Mouse (Mus musculus): ENCODE results near the gene Bmpr1b. TPM values are rescaled to one million over a fixed set of nuclear protein-coding genes. Genes with fewer than 3 reads are reported as not detected.
A peak's percentile ranks its signal among the peaks of the same experiment; 100 is the strongest.

Bmpr1b gene
- polyA plus RNA-seq, 1 experiment = 6.4 TPM

DNA sequence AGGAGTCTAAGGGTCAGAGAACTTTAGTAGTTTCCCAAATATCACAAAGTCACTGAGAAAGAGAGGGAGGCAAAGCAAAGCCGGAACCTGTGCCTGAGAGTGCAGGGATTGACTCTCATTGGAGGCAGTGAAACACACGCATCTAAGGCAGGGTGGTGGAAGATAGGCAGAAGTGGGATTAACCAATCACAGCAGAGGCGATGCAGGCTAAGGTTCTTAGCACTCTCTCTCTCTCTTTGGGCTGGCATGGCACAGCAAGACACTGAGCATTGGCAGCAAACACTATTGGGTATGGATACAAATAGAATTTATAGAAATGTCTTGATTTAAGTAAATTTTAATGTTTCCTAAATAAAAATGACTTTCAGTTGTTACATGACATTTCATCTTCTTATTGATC lies 297.4 kb downstream of the Bmpr1b start:
- DNase-seq = no peak
- Histone ChIP-seq H3K27ac (ENCODE audit: insufficient read depth, low read length) (no peak overlapping the region), H3K4me1 (ENCODE audit: control insufficient read depth, insufficient read depth, low read length) (no peaks in the 10 kb centered on the region), H3K27me3 (ENCODE audit: control insufficient read depth, insufficient read depth, low read length) (no peaks in the 10 kb centered on the region), H3K4me3 (replicated peaks; ENCODE audit: insufficient read depth, low read depth, low read length) (no peak overlapping the region)
- TF ChIP-seq POLR2A (IDR thresholded peaks at IDR 0.05; ENCODE audit: borderline replicate concordance, insufficient read depth, low read length) (no peak), CTCF (IDR thresholded peaks at IDR 0.05; ENCODE audit: borderline replicate concordance, insufficient read depth, low read depth, low read length) (no peak)
- WGBS = 90% methylated on average over 3 of the region's 3 CpGs

DNA sequence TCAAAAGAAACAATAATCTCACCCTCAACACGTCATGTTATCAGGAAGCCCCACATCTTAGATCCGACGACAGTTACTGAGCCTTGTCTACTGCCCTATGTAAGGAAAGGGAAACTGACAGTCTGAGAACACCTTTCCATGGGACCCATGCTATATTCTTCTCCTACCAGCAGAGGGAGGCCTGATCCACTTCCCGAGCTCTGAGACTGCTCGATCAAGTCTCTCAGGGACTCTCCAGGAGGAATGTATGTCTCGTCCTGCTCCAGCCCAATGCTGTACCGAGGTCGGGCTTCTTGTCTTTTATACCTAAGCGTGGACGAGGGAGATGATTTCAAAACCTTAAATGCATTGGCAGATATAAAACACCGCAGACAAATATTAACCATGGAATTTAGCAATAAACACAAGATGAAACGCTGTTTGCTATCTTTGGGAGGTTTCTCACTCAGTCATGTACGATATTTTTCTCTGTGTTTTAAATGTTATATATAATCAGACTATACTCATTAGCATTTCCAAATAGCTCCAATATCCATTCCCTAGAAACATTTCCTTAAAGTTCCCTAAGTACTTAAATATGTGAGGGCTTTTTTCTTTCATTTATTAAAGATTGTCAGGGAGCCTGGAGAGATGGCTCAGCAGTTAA lies 306.3 kb downstream of the Bmpr1b start:
- no peaks in the 10 kb centered on the region for H3K27me3 ChIP-seq (ENCODE audit: control insufficient read depth, insufficient read depth, low read length)

DNA sequence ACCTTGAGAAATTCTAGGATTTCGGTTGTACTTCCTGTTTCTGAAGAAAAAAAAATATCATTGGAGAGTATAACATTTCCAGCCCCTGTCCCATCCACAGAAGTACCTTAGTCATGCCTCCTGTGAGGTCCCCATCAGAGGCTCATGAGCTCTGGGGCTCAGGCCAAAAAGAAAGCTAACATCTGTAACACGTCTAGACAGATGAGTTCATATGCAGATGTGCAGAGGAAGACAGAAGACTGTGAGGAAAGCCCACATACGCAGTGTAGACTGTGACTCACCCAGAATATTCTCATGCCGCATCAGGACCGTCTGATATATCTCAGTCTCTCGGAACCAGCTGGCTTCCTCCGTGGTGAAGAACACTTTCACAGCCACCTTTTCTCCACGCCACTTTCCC lies 312.1 kb downstream of the Bmpr1b start:
- Histone ChIP-seq H3K27me3 (ENCODE audit: control insufficient read depth, insufficient read depth, low read length) (no peaks in the 10 kb centered on the region), H3K4me1 (ENCODE audit: control insufficient read depth, insufficient read depth, low read length) (no peaks in the 10 kb centered on the region), H3K27ac (ENCODE audit: insufficient read depth, low read length) (no peak overlapping the region), H3K4me3 (replicated peaks; ENCODE audit: insufficient read depth, low read depth, low read length) (no peak overlapping the region)
- TF ChIP-seq CTCF (IDR thresholded peaks at IDR 0.05; ENCODE audit: borderline replicate concordance, insufficient read depth, low read depth, low read length) (no peak), POLR2A (IDR thresholded peaks at IDR 0.05; ENCODE audit: borderline replicate concordance, insufficient read depth, low read length) (no peak)
- WGBS = 92% methylated on average over 8 of the region's 8 CpGs
- no peak for DNase-seq

More for the DNA sequence above, 306.3 kb downstream of the Bmpr1b start:
- Histone ChIP-seq H3K27ac (ENCODE audit: insufficient read depth, low read length) (no peak overlapping the region), H3K4me1 (ENCODE audit: control insufficient read depth, insufficient read depth, low read length) (no peaks in the 10 kb centered on the region), H3K4me3 (replicated peaks; ENCODE audit: insufficient read depth, low read depth, low read length) (no peak overlapping the region)
- 22% methylated on average over 13 of the region's 13 CpGs for WGBS
- peak; percentile 41 to 43 for DNase-seq
- TF ChIP-seq CTCF (IDR thresholded peaks at IDR 0.05; ENCODE audit: borderline replicate concordance, insufficient read depth, low read depth, low read length) (peak; percentile 80), POLR2A (IDR thresholded peaks at IDR 0.05; ENCODE audit: borderline replicate concordance, insufficient read depth, low read length) (no peak)

DNA sequence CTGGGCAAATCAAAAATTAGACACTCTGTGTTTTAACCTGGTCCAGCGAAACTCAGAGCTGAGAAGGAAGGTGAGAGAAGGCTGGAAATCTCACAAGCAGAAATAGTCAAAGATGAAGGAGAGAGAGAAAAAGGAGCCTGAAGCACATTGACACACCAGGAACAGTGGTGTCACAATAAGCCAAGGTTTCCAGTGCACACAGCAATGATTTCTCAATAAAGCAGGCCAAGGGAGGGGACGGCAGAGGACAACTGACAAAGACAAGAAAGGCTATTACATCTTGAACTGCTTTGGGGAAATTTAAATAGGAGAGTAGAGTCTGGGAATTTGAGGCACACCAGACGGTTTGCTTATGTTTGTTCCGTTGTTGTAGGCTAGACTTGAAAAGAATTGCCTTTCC lies 314.9 kb downstream of the Bmpr1b start:
- no peak for DNase-seq
- Histone ChIP-seq H3K27ac (ENCODE audit: insufficient read depth, low read length) (no peak overlapping the region), H3K27me3 (ENCODE audit: control insufficient read depth, insufficient read depth, low read length) (no peaks in the 10 kb centered on the region), H3K4me1 (ENCODE audit: control insufficient read depth, insufficient read depth, low read length) (no peaks in the 10 kb centered on the region), H3K4me3 (replicated peaks; ENCODE audit: insufficient read depth, low read depth, low read length) (no peak overlapping the region)
- WGBS = 88% methylated on average over 4 of the region's 4 CpGs
- TF ChIP-seq CTCF (IDR thresholded peaks at IDR 0.05; ENCODE audit: borderline replicate concordance, insufficient read depth, low read depth, low read length) = no peak
- TF ChIP-seq POLR2A (IDR thresholded peaks at IDR 0.05; ENCODE audit: borderline replicate concordance, insufficient read depth, low read length) = no peak

DNA sequence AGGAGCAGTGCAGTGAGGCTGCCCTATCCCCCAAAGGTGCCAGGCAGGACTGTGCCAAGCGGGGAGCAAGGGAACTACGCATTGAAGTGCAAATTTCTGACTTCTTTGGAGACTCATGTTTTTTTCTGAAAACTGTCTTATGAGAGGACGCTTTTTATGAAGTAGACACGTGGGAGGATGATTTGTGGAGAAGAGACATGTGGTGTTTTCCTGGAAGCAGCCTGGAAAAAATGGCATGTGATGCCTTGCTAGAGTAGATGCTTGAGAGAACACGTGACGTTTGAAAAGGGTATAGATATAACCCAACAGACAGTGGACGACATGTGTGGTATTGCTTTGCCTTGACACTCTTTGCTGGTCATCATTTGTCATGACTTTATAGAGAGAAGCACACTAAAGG lies 319.1 kb downstream of the Bmpr1b start:
- no peaks in the 10 kb centered on the region for H3K4me1 ChIP-seq (ENCODE audit: control insufficient read depth, insufficient read depth, low read length)
- no peak overlapping the region for H3K4me3 ChIP-seq (replicated peaks; ENCODE audit: insufficient read depth, low read depth, low read length)
- no peak overlapping the region for H3K27ac ChIP-seq (ENCODE audit: insufficient read depth, low read length)
- no peak for DNase-seq
- TF ChIP-seq POLR2A (IDR thresholded peaks at IDR 0.05; ENCODE audit: borderline replicate concordance, insufficient read depth, low read length) (no peak), CTCF (IDR thresholded peaks at IDR 0.05; ENCODE audit: borderline replicate concordance, insufficient read depth, low read depth, low read length) (no peak)
- H3K27me3 ChIP-seq (ENCODE audit: control insufficient read depth, insufficient read depth, low read length) = no peaks in the 10 kb centered on the region
- 80% methylated on average over 7 of the region's 7 CpGs for WGBS

DNA sequence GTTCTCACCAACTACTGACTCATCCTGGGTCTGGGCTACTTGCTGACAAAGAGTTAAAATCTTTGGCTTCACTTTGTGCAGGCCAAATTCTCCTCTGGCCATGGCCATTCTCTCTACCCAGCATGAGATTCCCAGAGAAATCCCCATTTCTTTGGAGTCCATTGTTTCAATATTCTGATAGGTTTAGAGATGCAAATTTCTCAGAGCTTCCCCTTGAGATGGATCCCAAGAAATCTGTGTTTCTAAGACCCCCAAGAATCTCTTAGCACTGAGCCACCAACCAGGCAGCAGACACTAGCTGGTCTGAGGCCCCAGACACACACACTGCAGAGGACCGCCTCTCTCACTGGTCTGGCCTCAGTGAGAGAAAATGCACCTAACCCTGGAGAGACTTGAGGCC lies 320.0 kb downstream of the Bmpr1b start:
- TF ChIP-seq POLR2A (IDR thresholded peaks at IDR 0.05; ENCODE audit: borderline replicate concordance, insufficient read depth, low read length) (no peak), CTCF (IDR thresholded peaks at IDR 0.05; ENCODE audit: borderline replicate concordance, insufficient read depth, low read depth, low read length) (no peak)
- no peaks in the 10 kb centered on the region for H3K4me1 ChIP-seq (ENCODE audit: control insufficient read depth, insufficient read depth, low read length)
- H3K4me3 ChIP-seq (replicated peaks; ENCODE audit: insufficient read depth, low read depth, low read length) = no peak overlapping the region
- no peaks in the 10 kb centered on the region for H3K27me3 ChIP-seq (ENCODE audit: control insufficient read depth, insufficient read depth, low read length)
- no peak for DNase-seq
- no peak overlapping the region for H3K27ac ChIP-seq (ENCODE audit: insufficient read depth, low read length)
- WGBS = 55% methylated on average over 1 of the region's 1 CpGs

DNA sequence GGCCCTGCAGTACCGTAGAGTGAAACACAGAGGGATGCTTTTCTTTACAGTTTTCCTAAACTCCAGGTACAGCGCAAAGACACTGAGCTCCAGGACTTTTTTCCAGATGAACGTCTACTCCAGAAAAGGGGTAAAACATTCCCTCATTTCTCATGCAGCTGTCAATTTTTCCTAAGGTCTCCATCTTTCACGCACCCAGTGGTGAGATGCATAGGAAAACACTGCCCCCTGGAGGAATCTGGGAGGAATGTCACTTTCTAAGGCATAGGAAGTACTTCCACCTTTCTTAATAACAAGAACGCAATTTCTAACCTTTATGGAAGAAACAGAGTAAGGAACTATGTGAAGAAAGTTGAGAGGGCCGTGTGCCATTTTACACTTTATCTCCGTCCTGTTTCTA lies 330.4 kb downstream of the Bmpr1b start:
- DNase-seq = peak; percentile 45 to 49
- TF ChIP-seq POLR2A (IDR thresholded peaks at IDR 0.05; ENCODE audit: borderline replicate concordance, insufficient read depth, low read length) (no peak), CTCF (IDR thresholded peaks at IDR 0.05; ENCODE audit: borderline replicate concordance, insufficient read depth, low read depth, low read length) (peak; percentile 70; the same call in 1 of the 2 replicates)
- H3K4me3 ChIP-seq (replicated peaks; ENCODE audit: insufficient read depth, low read depth, low read length) = no peak overlapping the region
- WGBS = 36% methylated on average over 7 of the region's 7 CpGs
- no peak overlapping the region for H3K27ac ChIP-seq (ENCODE audit: insufficient read depth, low read length)
- no peaks in the 10 kb centered on the region for H3K4me1 ChIP-seq (ENCODE audit: control insufficient read depth, insufficient read depth, low read length)
- H3K27me3 ChIP-seq (ENCODE audit: control insufficient read depth, insufficient read depth, low read length) = no peaks in the 10 kb centered on the region

DNA sequence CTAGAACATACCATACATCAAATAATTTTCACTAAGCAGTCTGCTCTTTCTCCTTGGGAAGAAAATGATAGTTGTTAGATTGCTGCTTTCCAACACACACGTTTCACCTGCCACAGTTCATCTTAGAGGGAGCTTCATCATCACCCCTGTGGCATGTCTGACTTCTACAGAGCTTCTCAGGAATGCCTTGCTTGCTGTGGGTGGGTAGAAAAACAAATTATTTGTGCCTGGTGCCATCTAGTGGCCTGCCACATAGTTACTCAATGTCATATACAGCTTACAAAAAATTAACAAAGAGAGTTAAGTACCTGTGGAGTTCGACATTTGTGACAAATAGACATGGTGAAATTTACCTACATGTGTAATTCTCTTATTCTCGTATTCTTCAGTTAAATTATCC lies 338.1 kb downstream of the Bmpr1b start:
- 17% methylated on average over 3 of the region's 3 CpGs for WGBS
- H3K4me1 ChIP-seq (ENCODE audit: control insufficient read depth, insufficient read depth, low read length) = peaks cover 2% of the 10 kb centered on the region; the same call in 1 of the 2 replicates
- DNase-seq = peak; percentile 76 to 77

More for the DNA sequence above, 338.1 kb downstream of the Bmpr1b start:
- no peak overlapping the region for H3K27ac ChIP-seq (ENCODE audit: insufficient read depth, low read length)
- H3K27me3 ChIP-seq (ENCODE audit: control insufficient read depth, insufficient read depth, low read length) = no peaks in the 10 kb centered on the region
- TF ChIP-seq CTCF (IDR thresholded peaks at IDR 0.05; ENCODE audit: borderline replicate concordance, insufficient read depth, low read depth, low read length) (peak; percentile 62; the same call in 1 of the 2 replicates), POLR2A (IDR thresholded peaks at IDR 0.05; ENCODE audit: borderline replicate concordance, insufficient read depth, low read length) (no peak)
- no peak overlapping the region for H3K4me3 ChIP-seq (replicated peaks; ENCODE audit: insufficient read depth, low read depth, low read length)

All from cerebellum, adult 2 months (tissue).